Mouse (Mus musculus) limb, embryonic 11.5 days (tissue): ENCODE results near the gene 6030452D12Rik. TPM values are rescaled to one million over a fixed set of nuclear protein-coding genes. Genes with fewer than 3 reads are reported as not detected.

Experiments
- polyA plus RNA-seq: library from polyadenylated mRNA; unstranded; fragments of >200 nt; fragmentation: Nextera tagmentation; extraction: Ambion mirVana; gene quantifications from 2 replicates; pipeline ENCODE4 v1.2.1, GENCODE M21; 2014

6030452D12Rik gene
- polyA plus RNA-seq, 1 experiment from 2014 or later: not detected

Other genes with a start within 250 kb of the 6030452D12Rik start
- gene Smpd3, start 162.5 kb upstream of the 6030452D12Rik start, polyA plus RNA-seq: 0.30 and 0.49 TPM in 2 replicates
- 29.1 and 29.9 TPM in 2 replicates for gene Zfp90, start 85.2 kb upstream of the 6030452D12Rik start, polyA plus RNA-seq
- 28.5 and 40.7 TPM in 2 replicates for gene Cdh3, start 10.4 kb downstream of the 6030452D12Rik start, polyA plus RNA-seq
- gene Gm10073, start 72.9 kb downstream of the 6030452D12Rik start, polyA plus RNA-seq: 4.4 and 5.7 TPM in 2 replicates
- 11.5 and 15.4 TPM in 2 replicates for gene Cdh1, start 102.8 kb downstream of the 6030452D12Rik start, polyA plus RNA-seq
- 10.0 and 10.5 TPM in 2 replicates for gene Tango6, start 182.5 kb downstream of the 6030452D12Rik start, polyA plus RNA-seq